Mouse (Mus musculus): ENCODE data around the gene Akt1. TPM values are rescaled to one million over a fixed set of nuclear protein-coding genes. Genes with fewer than 3 reads are reported as not detected.

Gene Akt1
- polyA plus RNA-seq, 1 experiment: 29.1 TPM

- no peaks in the 10 kb centered on the region for H3K36me3 ChIP-seq (ENCODE audit: control insufficient read depth, insufficient read depth, low read length)
- TF ChIP-seq CTCF (IDR thresholded peaks at IDR 0.05; ENCODE audit: control insufficient read depth, insufficient read depth, insufficient replicate concordance, low read depth, low read length) (no peak), POLR2A (IDR thresholded peaks at IDR 0.05; ENCODE audit: control insufficient read depth, low read depth, low read length) (no peak)
- 0 out of 2 replicates have a peak, but pooled peaks cover 2% of the 10 kb centered on the region for H3K27me3 ChIP-seq (ENCODE audit: control insufficient read depth, insufficient read depth, low read length)
- H3K27ac ChIP-seq (ENCODE audit: control insufficient read depth, insufficient read depth, low read depth, low read length): no peak overlapping the region
- peaks cover 6% of the 10 kb centered on the region for H3K4me1 ChIP-seq (ENCODE audit: control insufficient read depth, insufficient read depth, low read length)
- no peak overlapping the region for H3K4me3 ChIP-seq (ENCODE audit: control insufficient read depth, low read depth, low read length)
These were observed 55.6 kb downstream of the Akt1 start for GRCm38 (mm10) chr12:112618981-112619685.

- no peaks in the 10 kb centered on the region for H3K36me3 ChIP-seq (ENCODE audit: control insufficient read depth, insufficient read depth, low read length)
- TF ChIP-seq CTCF (IDR thresholded peaks at IDR 0.05; ENCODE audit: control insufficient read depth, insufficient read depth, insufficient replicate concordance, low read depth, low read length): peak; percentile 46; the same call in 1 of the 2 replicates
- TF ChIP-seq POLR2A (IDR thresholded peaks at IDR 0.05; ENCODE audit: control insufficient read depth, low read depth, low read length): no peak
- H3K4me3 ChIP-seq (ENCODE audit: control insufficient read depth, low read depth, low read length): no peak overlapping the region
- H3K27me3 ChIP-seq (ENCODE audit: control insufficient read depth, insufficient read depth, low read length): 0 out of 2 replicates have a peak, but pooled peaks cover 2% of the 10 kb centered on the region
- H3K27ac ChIP-seq (ENCODE audit: control insufficient read depth, insufficient read depth, low read depth, low read length): no peak overlapping the region
- H3K4me1 ChIP-seq (ENCODE audit: control insufficient read depth, insufficient read depth, low read length): peaks cover 6% of the 10 kb centered on the region
These were observed 56.7 kb downstream of the Akt1 start for GRCm38 (mm10) chr12:112617898-112618380.

GRCm38 (mm10) chr12:112617184-112617583 is 57.5 kb downstream of the Akt1 start:
- Histone ChIP-seq H3K36me3 (ENCODE audit: control insufficient read depth, insufficient read depth, low read length) (no peaks in the 10 kb centered on the region), H3K27me3 (ENCODE audit: control insufficient read depth, insufficient read depth, low read length) (0 out of 2 replicates have a peak, but pooled peaks cover 2% of the 10 kb centered on the region), H3K27ac (ENCODE audit: control insufficient read depth, insufficient read depth, low read depth, low read length) (no peak overlapping the region), H3K4me3 (ENCODE audit: control insufficient read depth, low read depth, low read length) (no peak overlapping the region), H3K4me1 (ENCODE audit: control insufficient read depth, insufficient read depth, low read length) (peaks cover 6% of the 10 kb centered on the region)
- TF ChIP-seq CTCF (IDR thresholded peaks at IDR 0.05; ENCODE audit: control insufficient read depth, insufficient read depth, insufficient replicate concordance, low read depth, low read length): no peak
- TF ChIP-seq POLR2A (IDR thresholded peaks at IDR 0.05; ENCODE audit: control insufficient read depth, low read depth, low read length): no peak

GRCm38 (mm10) chr12:112616668-112617067 is 58.0 kb downstream of the Akt1 start:
- no peak for TF ChIP-seq CTCF (IDR thresholded peaks at IDR 0.05; ENCODE audit: control insufficient read depth, insufficient read depth, insufficient replicate concordance, low read depth, low read length)
- no peak for TF ChIP-seq POLR2A (IDR thresholded peaks at IDR 0.05; ENCODE audit: control insufficient read depth, low read depth, low read length)
- H3K4me3 ChIP-seq (ENCODE audit: control insufficient read depth, low read depth, low read length): no peak overlapping the region

GRCm38 (mm10) chr12:112609031-112609430 is 65.7 kb downstream of the Akt1 start:
- Histone ChIP-seq H3K4me1 (ENCODE audit: control insufficient read depth, insufficient read depth, low read length) (no peaks in the 10 kb centered on the region), H3K27ac (ENCODE audit: control insufficient read depth, insufficient read depth, low read depth, low read length) (no peak overlapping the region), H3K27me3 (ENCODE audit: control insufficient read depth, insufficient read depth, low read length) (no peaks in the 10 kb centered on the region), H3K36me3 (ENCODE audit: control insufficient read depth, insufficient read depth, low read length) (no peaks in the 10 kb centered on the region), H3K4me3 (ENCODE audit: control insufficient read depth, low read depth, low read length) (no peak overlapping the region)
- TF ChIP-seq CTCF (IDR thresholded peaks at IDR 0.05; ENCODE audit: control insufficient read depth, insufficient read depth, insufficient replicate concordance, low read depth, low read length): no peak
- no peak for TF ChIP-seq POLR2A (IDR thresholded peaks at IDR 0.05; ENCODE audit: control insufficient read depth, low read depth, low read length)

More at GRCm38 (mm10) chr12:112616668-112617067, 58.0 kb downstream of the Akt1 start:
- Histone ChIP-seq H3K4me1 (ENCODE audit: control insufficient read depth, insufficient read depth, low read length) (peaks cover 6% of the 10 kb centered on the region), H3K36me3 (ENCODE audit: control insufficient read depth, insufficient read depth, low read length) (no peaks in the 10 kb centered on the region), H3K27ac (ENCODE audit: control insufficient read depth, insufficient read depth, low read depth, low read length) (no peak overlapping the region), H3K27me3 (ENCODE audit: control insufficient read depth, insufficient read depth, low read length) (0 out of 2 replicates have a peak, but pooled peaks cover 2% of the 10 kb centered on the region)

GRCm38 (mm10) chr12:112606998-112607397 is 67.7 kb downstream of the Akt1 start:
- no peak overlapping the region for H3K27ac ChIP-seq (ENCODE audit: control insufficient read depth, insufficient read depth, low read depth, low read length)
- H3K4me1 ChIP-seq (ENCODE audit: control insufficient read depth, insufficient read depth, low read length): no peaks in the 10 kb centered on the region
- no peaks in the 10 kb centered on the region for H3K27me3 ChIP-seq (ENCODE audit: control insufficient read depth, insufficient read depth, low read length)
- no peak overlapping the region for H3K4me3 ChIP-seq (ENCODE audit: control insufficient read depth, low read depth, low read length)
- H3K36me3 ChIP-seq (ENCODE audit: control insufficient read depth, insufficient read depth, low read length): no peaks in the 10 kb centered on the region
- TF ChIP-seq CTCF (IDR thresholded peaks at IDR 0.05; ENCODE audit: control insufficient read depth, insufficient read depth, insufficient replicate concordance, low read depth, low read length) (no peak), POLR2A (IDR thresholded peaks at IDR 0.05; ENCODE audit: control insufficient read depth, low read depth, low read length) (no peak)

- TF ChIP-seq CTCF (IDR thresholded peaks at IDR 0.05; ENCODE audit: control insufficient read depth, insufficient read depth, insufficient replicate concordance, low read depth, low read length): peak; percentile 84; the same call in 1 of the 2 replicates
- no peak for TF ChIP-seq POLR2A (IDR thresholded peaks at IDR 0.05; ENCODE audit: control insufficient read depth, low read depth, low read length)
- no peak overlapping the region for H3K4me3 ChIP-seq (ENCODE audit: control insufficient read depth, low read depth, low read length)
- H3K27me3 ChIP-seq (ENCODE audit: control insufficient read depth, insufficient read depth, low read length): no peaks in the 10 kb centered on the region
- H3K36me3 ChIP-seq (ENCODE audit: control insufficient read depth, insufficient read depth, low read length): no peaks in the 10 kb centered on the region
- no peak overlapping the region for H3K27ac ChIP-seq (ENCODE audit: control insufficient read depth, insufficient read depth, low read depth, low read length)
- H3K4me1 ChIP-seq (ENCODE audit: control insufficient read depth, insufficient read depth, low read length): no peaks in the 10 kb centered on the region
These were observed 68.9 kb downstream of the Akt1 start for GRCm38 (mm10) chr12:112605766-112606165.

Measured in testis, adult 2 months (tissue).